Mouse (Mus musculus) ES-Bruce4 (cell line): Measurements from ENCODE around the gene Pmpcb.

ENCODE experiments used
- CTCF ChIP-seq: IDR thresholded peaks from one replicate; pipeline ENCODE4 v1.8.1; 2011; ENCODE audit warnings: low read depth, low read length
- POLR2A ChIP-seq: IDR thresholded peaks from one replicate; pipeline ENCODE4 v1.8.1; 2011; ENCODE audit warnings: low read length; ENCODE audit not compliant: insufficient read depth

- TF ChIP-seq POLR2A (no peak), CTCF (no peak)
Measured at GRCm38 (mm10) chr5:21768506-21768905, 31.6 kb downstream of the Pmpcb start.
